Mouse (Mus musculus): Measurements from ENCODE around the gene Arpc3.

DNA sequence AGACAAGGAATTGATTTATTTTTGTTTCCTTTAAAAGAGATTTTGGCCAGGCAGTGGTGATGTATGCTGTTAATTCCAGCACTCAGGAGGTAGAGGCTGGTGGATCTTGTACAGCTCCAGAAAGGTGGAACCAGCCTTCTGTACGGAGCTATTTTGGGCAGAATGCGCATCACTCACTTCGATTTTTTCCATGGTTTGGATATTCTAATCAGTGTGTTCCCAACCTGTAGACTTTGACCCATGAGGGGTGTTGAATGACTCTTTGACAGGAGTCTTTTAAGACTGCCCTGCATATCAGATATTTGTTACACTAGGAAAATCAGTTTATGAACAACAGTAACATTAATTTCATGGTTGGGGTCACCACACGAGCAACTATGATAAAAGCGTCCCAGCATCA lies 59.6 kb downstream of the Arpc3 start:
- TF ChIP-seq CTCF (IDR thresholded peaks at IDR 0.05; ENCODE audit: extremely low read depth, insufficient read depth, low read length) (no peak), POLR2A (IDR thresholded peaks at IDR 0.05; ENCODE audit: extremely low read depth, insufficient read depth, low read length) (no peak)

Data from cortical plate, adult 2 months (tissue).